Mouse (Mus musculus) kidney, postnatal 25 days (tissue): ENCODE measurements around the gene Il1r1.

Experiments used
- DNase-seq, 2 experiments: peaks; one replicate each; pipeline ENCODE4 v3.0.0; 2021; ENCODE audit warnings: mixed read lengths in 2 of 2

Il1r1 gene

DNA sequence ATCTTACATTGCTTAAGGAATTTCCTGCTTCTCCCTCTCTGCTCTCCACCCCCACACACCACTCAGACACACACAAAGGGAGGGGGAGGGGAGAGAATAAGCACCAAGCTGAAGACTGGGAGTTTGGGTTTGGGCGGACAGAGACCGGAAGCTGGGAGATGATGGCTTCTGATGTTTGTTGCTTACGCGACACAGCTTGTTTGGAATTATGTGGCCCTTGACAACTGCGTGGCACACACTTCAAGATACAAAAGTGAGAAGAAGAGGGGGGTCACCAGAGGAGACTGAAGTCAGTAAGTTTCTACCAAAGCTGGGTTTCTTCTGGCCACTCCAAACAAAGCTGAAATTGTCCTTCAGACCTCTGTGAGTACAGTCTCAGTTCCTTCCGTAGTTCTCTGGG lies 99.6 kb downstream of the Il1r1 start, which contains the start of gene Il1rl2:
TSS of gene Il1rl2 (plus strand) at position 154 of the 400 bp plus-strand sequence.
- DNase-seq = peak; percentile 19 to 45

DNA sequence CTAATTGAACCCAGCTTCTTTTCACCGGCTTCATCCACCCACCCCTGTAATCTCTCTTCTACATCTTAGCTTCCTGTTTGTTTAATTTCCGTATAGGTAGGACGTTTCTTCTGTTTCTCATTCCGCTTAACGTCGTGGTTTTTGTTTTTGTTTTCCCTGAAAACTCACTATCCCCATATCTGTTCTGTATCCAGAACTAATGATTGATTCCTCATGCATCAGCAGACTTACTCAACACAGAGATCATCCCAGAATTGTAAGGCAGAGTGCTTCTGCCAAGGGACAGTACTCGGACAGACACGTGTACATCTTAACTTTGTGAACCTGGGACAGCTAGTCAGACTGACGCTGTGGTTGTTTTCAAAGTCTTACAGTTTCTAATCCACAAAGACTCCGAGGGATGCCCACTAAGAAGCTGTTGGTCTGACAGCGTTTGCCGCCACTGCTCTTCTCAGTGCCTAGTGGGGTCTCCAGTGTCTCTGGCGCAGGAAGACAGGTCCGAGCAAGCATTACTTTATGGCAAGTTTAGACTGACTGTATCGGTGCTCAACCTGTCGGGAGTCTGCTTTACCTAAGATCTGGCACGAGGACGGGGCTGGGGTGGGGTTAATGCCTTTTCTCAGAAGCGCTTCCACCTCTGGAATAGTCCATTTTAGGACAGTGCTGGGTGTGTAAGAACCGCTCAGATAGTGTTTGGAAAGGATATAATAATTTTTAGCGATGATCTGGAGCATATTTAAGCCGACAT lies 100.2 kb downstream of the Il1r1 start:
- no peak for DNase-seq

DNA sequence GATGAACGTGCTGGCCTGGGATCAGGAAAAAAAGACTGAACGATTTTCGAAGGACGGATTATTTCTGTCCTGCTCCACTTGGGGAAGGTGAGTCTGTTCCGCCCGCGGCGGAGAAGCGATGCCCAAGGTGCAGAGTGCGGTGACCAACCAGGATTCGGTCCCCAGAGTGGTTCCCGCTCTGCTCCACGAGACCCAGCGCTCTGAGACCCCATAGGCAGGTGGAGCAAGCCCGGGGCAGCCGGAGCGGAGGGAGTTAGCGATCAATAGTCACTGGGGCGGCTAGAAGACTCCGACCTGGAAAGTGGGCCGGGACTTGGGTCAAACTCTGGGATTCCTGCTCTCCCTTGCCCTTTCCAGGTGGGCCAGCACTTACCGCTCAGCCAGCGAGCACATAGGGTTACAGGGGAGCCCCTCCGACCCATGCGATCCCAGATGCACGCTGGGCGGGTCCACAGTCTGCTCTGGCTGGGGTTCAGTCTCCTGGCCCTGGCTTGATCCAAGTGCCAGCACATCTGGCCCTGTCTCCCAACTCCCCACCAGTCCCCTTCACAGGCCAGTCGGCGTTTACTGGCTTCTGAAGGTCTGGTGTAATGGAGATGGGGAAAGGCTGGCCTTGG lies 100.9 kb downstream of the Il1r1 start:
- DNase-seq = no peak

- no peak for DNase-seq
Measured at GRCm38 (mm10) chr1:40327604-40328003, 102.7 kb downstream of the Il1r1 start.

GRCm38 (mm10) chr1:40329526-40329925 lies 104.6 kb downstream of the Il1r1 start:
- DNase-seq = no peak

GRCm38 (mm10) chr1:40330181-40330580 lies 105.3 kb downstream of the Il1r1 start:
- no peak for DNase-seq

DNA sequence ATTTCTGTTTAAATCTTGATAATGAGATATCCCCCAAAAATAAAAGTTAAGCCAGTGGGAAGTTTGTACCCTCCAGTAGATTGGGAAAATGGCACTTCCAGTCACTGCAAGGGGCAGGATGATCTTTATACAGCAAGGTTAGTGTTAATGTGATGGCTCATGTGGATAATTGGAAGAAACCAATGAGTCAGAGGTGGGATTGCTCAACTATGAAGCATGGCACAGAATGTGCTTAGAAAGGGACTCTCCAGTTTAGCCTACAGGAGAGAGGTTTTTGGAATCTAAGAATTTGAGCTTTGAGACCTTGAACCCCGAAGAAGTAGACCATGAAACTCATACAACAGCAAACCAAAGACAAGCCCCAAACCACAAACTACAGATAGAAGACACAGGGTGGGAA lies 114.5 kb downstream of the Il1r1 start:
- no peak for DNase-seq

DNA sequence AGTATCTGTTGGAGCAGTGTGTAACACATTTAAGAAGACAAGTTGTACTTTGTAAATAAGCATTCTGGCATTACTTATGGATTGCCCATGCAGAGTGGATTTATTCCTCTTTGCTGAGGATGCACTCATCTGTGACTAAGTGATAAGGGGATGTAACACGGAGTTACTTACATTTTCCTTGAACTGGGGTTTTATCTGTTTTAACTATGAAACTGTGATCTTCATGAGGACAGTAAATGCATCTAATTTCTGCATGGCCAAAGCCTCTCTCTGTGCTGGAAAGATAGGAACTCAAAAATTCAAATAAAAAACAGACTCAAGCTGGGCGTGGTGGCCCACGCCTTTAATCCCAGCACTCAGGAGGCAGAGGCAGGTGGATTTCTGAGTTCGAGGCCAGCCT lies 115.2 kb downstream of the Il1r1 start:
- DNase-seq = no peak

- no peak for DNase-seq
Measured at GRCm38 (mm10) chr1:40352158-40352903, 127.5 kb downstream of the Il1r1 start.

DNA sequence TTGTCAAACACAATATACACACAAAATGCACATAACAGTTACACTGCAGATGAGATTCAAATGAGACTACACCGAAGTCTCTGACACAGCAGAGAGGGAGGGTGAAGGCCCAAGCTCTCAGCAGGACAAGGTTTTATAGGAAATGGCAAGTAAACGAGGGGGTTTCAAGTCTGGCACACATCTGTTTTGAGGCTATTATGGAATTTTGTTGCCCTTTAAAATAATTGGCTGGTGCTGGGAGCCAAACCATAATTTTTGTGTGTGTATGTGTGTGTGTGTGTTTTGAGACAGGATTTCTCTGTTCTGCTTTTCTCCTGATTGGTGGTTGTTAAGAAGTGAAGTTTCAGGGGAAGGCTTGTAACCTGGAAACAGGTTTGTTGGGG lies 128.0 kb downstream of the Il1r1 start:
- DNase-seq = no peak

DNA sequence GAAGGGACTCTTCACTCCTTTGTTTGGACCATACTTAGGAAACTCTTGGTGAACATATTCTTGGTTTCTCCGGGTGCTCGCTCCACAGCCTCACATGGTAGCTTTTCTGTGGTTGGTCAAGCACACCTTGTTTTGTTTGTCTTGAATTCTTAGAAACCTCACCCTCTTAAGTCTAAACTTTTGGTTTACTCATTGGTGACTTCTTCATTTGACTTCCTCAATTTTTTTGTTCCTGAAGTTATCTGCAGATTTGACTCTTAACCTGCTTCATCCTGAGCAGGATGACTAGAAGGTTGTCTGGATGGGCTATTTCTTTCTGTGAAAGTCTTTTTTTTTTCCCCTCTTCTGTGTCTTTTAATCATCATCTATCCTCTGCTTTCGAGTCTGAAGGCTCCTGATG lies 129.8 kb downstream of the Il1r1 start:
- no peak for DNase-seq

- DNase-seq = no peak
Measured at GRCm38 (mm10) chr1:40355431-40355843, 130.6 kb downstream of the Il1r1 start.

- no peak for DNase-seq
Measured at GRCm38 (mm10) chr1:40355904-40356521, 131.1 kb downstream of the Il1r1 start.

DNA sequence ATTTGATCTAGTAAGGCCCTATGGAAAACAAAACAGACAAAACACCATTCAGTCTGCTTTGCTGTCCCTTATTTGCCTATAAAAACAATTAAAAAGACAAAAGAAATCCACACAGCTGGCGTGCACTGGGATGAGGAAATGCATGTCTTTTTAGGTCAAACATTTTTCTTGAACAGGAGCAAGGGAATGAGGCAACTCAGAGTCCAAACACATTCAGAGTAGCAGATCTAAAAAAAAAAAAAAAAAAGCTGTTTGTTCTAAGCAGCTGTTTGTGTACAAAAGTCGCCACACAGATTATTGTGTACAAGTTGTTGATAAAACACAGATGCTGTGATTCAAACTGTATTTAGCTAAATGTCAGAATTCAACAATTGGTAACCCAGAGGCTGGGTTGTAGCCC lies 133.0 kb downstream of the Il1r1 start:
- no peak for DNase-seq

DNA sequence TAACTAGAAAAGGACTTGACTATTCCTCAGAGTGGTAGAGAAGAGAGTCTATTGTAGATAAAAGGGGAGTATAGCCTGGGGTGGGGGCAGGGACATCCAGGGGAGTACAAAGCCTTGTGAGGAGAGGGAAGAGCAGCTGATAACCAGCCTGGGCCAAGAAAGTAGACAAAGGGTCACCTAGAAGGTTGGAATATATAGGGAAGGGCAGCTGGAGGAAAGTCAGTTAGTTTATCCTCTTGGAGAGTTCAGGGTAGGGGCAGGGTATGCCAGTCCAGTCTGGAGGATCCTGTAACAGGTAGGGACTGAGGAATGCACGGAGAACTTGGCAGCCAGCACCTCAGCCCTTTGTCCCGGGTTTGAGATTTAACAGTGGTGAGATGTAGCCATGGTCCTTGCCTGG lies 133.5 kb downstream of the Il1r1 start:
- DNase-seq = no peak

- DNase-seq = no peak
Measured at GRCm38 (mm10) chr1:40358771-40359181, 133.9 kb downstream of the Il1r1 start.

GRCm38 (mm10) chr1:40359731-40360130 lies 134.9 kb downstream of the Il1r1 start:
- DNase-seq = no peak

DNA sequence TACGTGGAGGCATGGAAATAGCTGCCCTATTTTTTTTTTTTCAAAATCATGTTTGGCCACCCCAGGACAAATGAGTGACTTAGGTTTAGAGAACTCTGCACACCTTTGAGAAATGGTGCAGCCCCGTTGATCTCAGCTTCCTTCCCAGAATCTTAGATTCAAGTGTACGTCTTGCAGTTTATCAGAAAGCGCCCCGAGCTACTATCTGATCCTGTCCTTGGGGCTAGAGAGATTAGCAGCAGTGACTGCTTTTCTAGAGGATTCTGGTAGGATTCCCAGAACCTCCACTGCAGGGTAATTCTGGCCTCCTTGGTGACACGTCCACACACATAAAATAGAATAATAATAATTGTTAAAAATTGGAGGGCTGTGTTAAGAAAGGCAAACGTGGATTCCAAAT lies 136.1 kb downstream of the Il1r1 start:
- no peak for DNase-seq

GRCm38 (mm10) chr1:40361596-40361995 lies 136.7 kb downstream of the Il1r1 start:
- no peak for DNase-seq

- DNase-seq = no peak
Measured at GRCm38 (mm10) chr1:40362784-40363183, 137.9 kb downstream of the Il1r1 start.
